Mouse (Mus musculus): ENCODE measurements around the gene Epha3.

GRCm38 (mm10) chr16:63863913-63864330 is at the start of gene Epha3:
- TF ChIP-seq CTCF (IDR thresholded peaks at IDR 0.05) (no peak), EP300 (IDR thresholded peaks at IDR 0.05; ENCODE audit: insufficient read depth, low read depth, low read length) (no peak), POLR2A (IDR thresholded peaks at IDR 0.05; ENCODE audit: insufficient read depth, low read depth, low read length) (no peak)
